Mouse (Mus musculus): ENCODE data around the gene Cav3. TPM values are rescaled to one million over a fixed set of nuclear protein-coding genes. Genes with fewer than 3 reads are reported as not detected.

Cav3 gene
- polyA plus RNA-seq (2014; fragmentation: Illumina TruSeq; extraction: RNeasy Lipid Tissue Mini Kit (QIAGEN cat#74804); ENCODE audit: low read depth, low replicate concordance): not detected

DNA sequence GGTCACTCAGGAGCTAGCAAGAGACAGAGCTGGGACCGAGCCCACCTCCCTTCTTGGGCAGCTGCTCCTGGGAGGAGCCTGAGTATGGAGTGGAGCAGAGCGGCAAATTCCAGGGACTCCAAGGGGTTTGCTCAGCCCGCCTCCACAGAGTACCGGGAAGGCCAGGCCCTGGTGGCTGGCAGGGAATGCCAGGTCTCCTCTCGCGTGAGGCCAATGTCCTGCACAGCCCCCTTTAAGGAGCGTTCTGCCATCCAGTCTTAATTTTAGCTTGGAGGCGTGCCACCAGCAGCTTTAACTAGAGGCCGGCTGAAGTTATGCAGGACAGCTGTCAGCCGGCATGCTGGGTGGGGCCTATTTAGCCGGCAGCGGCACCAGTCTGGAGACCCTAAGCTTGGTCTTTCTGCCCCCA lies at the start of gene Cav3:
Cav3 (plus strand) TSS at position 165 of the 409 bp plus-strand sequence.

DNA sequence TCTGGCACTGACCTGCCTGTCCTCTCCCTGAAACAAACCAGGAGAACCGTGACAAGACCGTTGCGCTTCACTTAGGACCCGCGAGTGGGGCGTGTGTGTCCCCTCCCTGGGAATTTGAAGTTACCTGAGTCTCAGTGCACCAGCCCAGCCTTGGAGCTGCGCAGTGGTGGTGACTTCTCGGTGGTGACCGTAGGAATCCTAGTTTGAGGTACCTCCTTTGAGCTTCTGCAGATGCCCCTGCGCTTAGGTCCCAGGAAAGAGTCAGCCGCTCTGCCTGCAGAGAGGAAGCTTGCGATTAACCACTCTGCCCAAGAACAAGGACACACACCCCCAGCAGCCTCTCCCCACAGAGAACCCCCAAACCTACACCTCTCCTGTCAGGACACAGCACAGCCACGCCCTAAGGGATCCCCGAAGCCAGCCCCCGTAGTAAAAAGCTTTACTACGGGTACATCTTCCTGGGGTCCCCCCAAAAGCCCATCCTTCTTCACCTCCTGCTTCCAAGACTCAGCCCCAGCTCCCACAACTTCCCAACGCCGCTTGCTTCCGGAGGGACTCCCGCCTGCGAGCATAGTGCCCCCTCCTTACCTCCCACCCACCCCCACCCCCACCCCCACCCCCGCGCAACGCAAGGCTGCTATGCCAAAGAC lies 30.7 kb downstream of the Cav3 start, which contains the start of gene Oxtr:
Oxtr (minus strand) TSS at position 34 of the 650 bp plus-strand sequence.

Other genes starting within 250 kb of the Cav3 start
- not detected for gene Lmcd1, start 185.7 kb upstream of the Cav3 start, polyA plus RNA-seq (2014; fragmentation: Illumina TruSeq; extraction: RNeasy Lipid Tissue Mini Kit (QIAGEN cat#74804); ENCODE audit: low read depth, low replicate concordance)
- gene Ssu2, start 71.5 kb upstream of the Cav3 start, polyA plus RNA-seq (2014; fragmentation: Illumina TruSeq; extraction: RNeasy Lipid Tissue Mini Kit (QIAGEN cat#74804); ENCODE audit: low read depth, low replicate concordance): not detected
- gene Oxtr, start 30.4 kb downstream of the Cav3 start, polyA plus RNA-seq (2014; fragmentation: Illumina TruSeq; extraction: RNeasy Lipid Tissue Mini Kit (QIAGEN cat#74804); ENCODE audit: low read depth, low replicate concordance): not detected
- gene Rad18, start 237.2 kb downstream of the Cav3 start, polyA plus RNA-seq (2014; fragmentation: Illumina TruSeq; extraction: RNeasy Lipid Tissue Mini Kit (QIAGEN cat#74804); ENCODE audit: low read depth, low replicate concordance): 1.4 TPM